Mouse (Mus musculus) cortical plate, adult 2 months (tissue): ENCODE data around the gene Wrap73.

ENCODE experiments used
- CTCF ChIP-seq: fragments of 200-500 bp; IDR thresholded peaks from 2 replicates; pipeline ENCODE4 v1.5.1; 2011; ENCODE audit warnings: mild to moderate bottlenecking, control low read depth, low read length; ENCODE audit not compliant: insufficient read depth; ENCODE audit errors: extremely low read depth
- POLR2A ChIP-seq: fragments of 200-500 bp; IDR thresholded peaks from 2 replicates; pipeline ENCODE4 v1.6.1; 2011; ENCODE audit warnings: mild to moderate bottlenecking, low read length, control low read depth; ENCODE audit not compliant: insufficient read depth; ENCODE audit errors: extremely low read depth

- TF ChIP-seq CTCF (peak; percentile 91), POLR2A (no peak)
Measured at GRCm38 (mm10) chr4:154105381-154106001, 36.7 kb upstream of the Wrap73 start.
